Mouse (Mus musculus): Measurements from ENCODE around the gene Wwc2. TPM values are rescaled to one million over a fixed set of nuclear protein-coding genes. Genes with fewer than 3 reads are reported as not detected.

Wwc2 gene
- polyA plus RNA-seq, 1 experiment: 7.7 TPM

GRCm38 (mm10) chr8:47847931-47848330, 142.8 kb downstream of the Wwc2 start:
- Histone ChIP-seq H3K36me3 (ENCODE audit: control insufficient read depth, insufficient read depth) (peaks cover 29% of the 10 kb centered on the region), H3K27me3 (ENCODE audit: control insufficient read depth, insufficient read depth, insufficient read length) (no peaks in the 10 kb centered on the region), H3K4me2 (ENCODE audit: low read depth) (no peak overlapping the region), H3ac (ENCODE audit: control insufficient read depth, insufficient read length) (no peak overlapping the region), H3K4me3 (no peak overlapping the region), H3K79me2 (ENCODE audit: control insufficient read depth, insufficient read depth) (no peaks in the 10 kb centered on the region)
- TF ChIP-seq POLR2AphosphoS2 (IDR thresholded peaks at IDR 0.05; ENCODE audit: insufficient read length, low read depth) (no peak), SRF (IDR thresholded peaks at IDR 0.05; ENCODE audit: control insufficient read depth, insufficient read length, low read depth) (no peak), MYOG (IDR thresholded peaks at IDR 0.05; ENCODE audit: control insufficient read depth in 1 of 3, insufficient read depth in 1 of 3, insufficient read length in 2 of 3, low read depth in 2 of 3) (no peak), POLR2A (IDR thresholded peaks at IDR 0.05; ENCODE audit: insufficient read length, low read depth) (no peak), CEBPB (IDR thresholded peaks at IDR 0.05; ENCODE audit: insufficient read depth, poor library complexity, severe bottlenecking) (no peak), USF1 (IDR thresholded peaks at IDR 0.05; ENCODE audit: low read depth) (no peak), E2F4 (IDR thresholded peaks at IDR 0.05; ENCODE audit: insufficient read depth) (no peak), REST (IDR thresholded peaks at IDR 0.05; ENCODE audit: insufficient read depth, insufficient read length) (no peak), MYOD1 (IDR thresholded peaks at IDR 0.05; ENCODE audit: control insufficient read depth in 1 of 3, insufficient read length in 2 of 3, low read depth in 2 of 3) (no peak)

- Histone ChIP-seq H3K27me3 (ENCODE audit: control insufficient read depth, insufficient read depth, insufficient read length) (no peaks in the 10 kb centered on the region), H3K4me2 (ENCODE audit: low read depth) (no peak overlapping the region), H3K79me2 (ENCODE audit: control insufficient read depth, insufficient read depth) (no peaks in the 10 kb centered on the region), H3K4me3 (no peak overlapping the region), H3ac (ENCODE audit: control insufficient read depth, insufficient read length) (no peak overlapping the region), H3K36me3 (ENCODE audit: control insufficient read depth, insufficient read depth) (peaks cover 29% of the 10 kb centered on the region)
- no peak for TF ChIP-seq POLR2AphosphoS2 (IDR thresholded peaks at IDR 0.05; ENCODE audit: insufficient read length, low read depth)
- TF ChIP-seq E2F4 (IDR thresholded peaks at IDR 0.05; ENCODE audit: insufficient read depth): no peak
Measured at GRCm38 (mm10) chr8:47847161-47847560, 143.6 kb downstream of the Wwc2 start.

- H3K79me2 ChIP-seq (ENCODE audit: control insufficient read depth, insufficient read depth): no peaks in the 10 kb centered on the region
- no peak overlapping the region for H3K4me2 ChIP-seq (ENCODE audit: low read depth)
- no peak overlapping the region for H3K4me3 ChIP-seq
- TF ChIP-seq E2F4 (IDR thresholded peaks at IDR 0.05; ENCODE audit: insufficient read depth): no peak
- no peak for TF ChIP-seq TCF12 (IDR thresholded peaks at IDR 0.05; ENCODE audit: insufficient read depth, poor library complexity, severe bottlenecking)
- no peak for TF ChIP-seq SRF (IDR thresholded peaks at IDR 0.05; ENCODE audit: control insufficient read depth, insufficient read length, low read depth)
- TF ChIP-seq POLR2A (IDR thresholded peaks at IDR 0.05; ENCODE audit: insufficient read length, low read depth): no peak
- TF ChIP-seq MYOG (IDR thresholded peaks at IDR 0.05; ENCODE audit: control insufficient read depth in 1 of 3, insufficient read depth in 1 of 3, insufficient read length in 2 of 3, low read depth in 2 of 3): peak in 2 of 3 experiments; percentile 13 to 36
- no peaks in the 10 kb centered on the region for H3K27me3 ChIP-seq (ENCODE audit: control insufficient read depth, insufficient read depth, insufficient read length)
- H3K36me3 ChIP-seq (ENCODE audit: control insufficient read depth, insufficient read depth): peaks cover 32% of the 10 kb centered on the region
- no peak overlapping the region for H3ac ChIP-seq (ENCODE audit: control insufficient read depth, insufficient read length)
Measured at GRCm38 (mm10) chr8:47845956-47846355, 144.8 kb downstream of the Wwc2 start.

GRCm38 (mm10) chr8:47843651-47844050, 147.1 kb downstream of the Wwc2 start:
- no peaks in the 10 kb centered on the region for H3K79me2 ChIP-seq (ENCODE audit: control insufficient read depth, insufficient read depth)
- H3K4me2 ChIP-seq (ENCODE audit: low read depth): no peak overlapping the region
- H3K27me3 ChIP-seq (ENCODE audit: control insufficient read depth, insufficient read depth, insufficient read length): no peaks in the 10 kb centered on the region
- no peak overlapping the region for H3ac ChIP-seq (ENCODE audit: control insufficient read depth, insufficient read length)
- TF ChIP-seq MAX (IDR thresholded peaks at IDR 0.05; ENCODE audit: low read depth) (no peak), TCF3 (IDR thresholded peaks at IDR 0.05; ENCODE audit: insufficient read length, low read depth) (no peak), TCF12 (IDR thresholded peaks at IDR 0.05; ENCODE audit: insufficient read depth, poor library complexity, severe bottlenecking) (no peak), E2F4 (IDR thresholded peaks at IDR 0.05; ENCODE audit: insufficient read depth) (no peak), POLR2A (IDR thresholded peaks at IDR 0.05; ENCODE audit: insufficient read length, low read depth) (no peak), SRF (IDR thresholded peaks at IDR 0.05; ENCODE audit: control insufficient read depth, insufficient read length, low read depth) (no peak), CEBPB (IDR thresholded peaks at IDR 0.05; ENCODE audit: insufficient read depth, poor library complexity, severe bottlenecking) (no peak), REST (IDR thresholded peaks at IDR 0.05; ENCODE audit: insufficient read depth, insufficient read length) (no peak), MYOD1 (IDR thresholded peaks at IDR 0.05; ENCODE audit: control insufficient read depth in 1 of 3, insufficient read length in 2 of 3, low read depth in 2 of 3) (no peak), USF1 (IDR thresholded peaks at IDR 0.05; ENCODE audit: low read depth) (no peak), MYOG (IDR thresholded peaks at IDR 0.05; ENCODE audit: control insufficient read depth in 1 of 3, insufficient read depth in 1 of 3, insufficient read length in 2 of 3, low read depth in 2 of 3) (no peak), POLR2AphosphoS2 (IDR thresholded peaks at IDR 0.05; ENCODE audit: insufficient read length, low read depth) (no peak)
- peaks cover 31% of the 10 kb centered on the region for H3K36me3 ChIP-seq (ENCODE audit: control insufficient read depth, insufficient read depth)
- no peak overlapping the region for H3K4me3 ChIP-seq

- H3K79me2 ChIP-seq (ENCODE audit: control insufficient read depth, insufficient read depth): no peaks in the 10 kb centered on the region
- H3K4me3 ChIP-seq: no peak overlapping the region
- TF ChIP-seq SRF (IDR thresholded peaks at IDR 0.05; ENCODE audit: control insufficient read depth, insufficient read length, low read depth): no peak
- TF ChIP-seq TCF3 (IDR thresholded peaks at IDR 0.05; ENCODE audit: insufficient read length, low read depth): no peak
- no peak for TF ChIP-seq POLR2A (IDR thresholded peaks at IDR 0.05; ENCODE audit: insufficient read length, low read depth)
- H3K27me3 ChIP-seq (ENCODE audit: control insufficient read depth, insufficient read depth, insufficient read length): no peaks in the 10 kb centered on the region
- H3K36me3 ChIP-seq (ENCODE audit: control insufficient read depth, insufficient read depth): peaks cover 31% of the 10 kb centered on the region
- no peak overlapping the region for H3ac ChIP-seq (ENCODE audit: control insufficient read depth, insufficient read length)
- no peak overlapping the region for H3K4me2 ChIP-seq (ENCODE audit: low read depth)
Measured at GRCm38 (mm10) chr8:47843063-47843462, 147.7 kb downstream of the Wwc2 start.

All from myocyte (in vitro differentiated cells).